Comparison of ENCODE assay signal across 11 mouse cellular contexts in genomic region chr15:87936041-87936440, GRCm38 (mm10).
"Had no signal": no experiment of that assay in that cellular context is flagged by ENCODE, and none has a peak within 500 bp of the region (broad histone marks: within the 10 kb centered on the region; RNA-seq: fewer than 3 reads in every experiment).

No protein-coding gene starts in this region.

- H3K9ac ChIP-seq: limb, embryonic 12.5 days; liver, embryonic 13.5 days; liver, postnatal 0 days; lung, embryonic 15.5 days had no signal

- H3K4me1 ChIP-seq: limb, embryonic 12.5 days; liver, embryonic 13.5 days; lung, embryonic 15.5 days had no signal

- H3K9me3 ChIP-seq: limb, embryonic 12.5 days; lung, embryonic 15.5 days had no signal

- H3K27ac ChIP-seq: limb, embryonic 12.5 days; liver, embryonic 13.5 days; lung, embryonic 15.5 days; macrophage; stomach, postnatal 0 days had no signal

- H3K36me3 ChIP-seq: limb, embryonic 12.5 days; liver, embryonic 13.5 days; lung, embryonic 15.5 days had no signal

- H3K4me2 ChIP-seq: limb, embryonic 12.5 days; liver, embryonic 13.5 days; lung, embryonic 15.5 days had no signal

- ATAC-seq: liver, postnatal 0 days; midbrain, embryonic 16.5 days had no signal

- DNase-seq: kidney, adult 8-10 months; kidney, postnatal 25 days; liver; liver, embryonic 13.5 days; liver, postnatal 0 days; lung, postnatal 14 days had no signal

- H3K4me3 ChIP-seq: limb, embryonic 12.5 days; liver, embryonic 13.5 days; lung, embryonic 15.5 days had no signal

- H3K27me3 ChIP-seq: limb, embryonic 12.5 days; liver, embryonic 13.5 days; lung, embryonic 15.5 days had no signal
